Mouse (Mus musculus): ENCODE results near the gene Icam2. TPM values are rescaled to one million over a fixed set of nuclear protein-coding genes. Genes with fewer than 3 reads are reported as not detected.
"Not testable (repeated sequence)": the region's sequence is repeated elsewhere in the genome, so short reads cannot be mapped to it uniquely, and the experiment has no call there.

Icam2 gene
- polyA plus RNA-seq, 1 experiment = 6.8 TPM

DNA sequence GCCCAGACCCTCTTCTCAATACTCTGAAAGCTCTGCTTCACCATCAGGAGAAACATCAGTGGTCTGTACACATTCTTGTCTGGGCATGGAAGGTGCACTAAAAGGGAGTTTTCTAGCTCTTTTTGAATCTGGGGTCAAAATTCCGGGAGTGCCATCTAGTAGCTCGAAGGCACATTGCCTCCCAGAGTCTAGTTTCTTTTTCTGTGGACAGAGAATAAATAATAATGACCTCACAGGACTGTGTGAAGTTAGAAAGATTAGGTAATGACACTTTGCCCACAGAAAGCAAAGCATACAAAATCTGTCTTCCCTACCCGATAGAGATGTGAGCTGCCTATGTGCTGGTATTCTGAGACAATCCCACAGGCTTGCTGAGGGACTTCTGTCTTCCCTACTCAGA is 22.6 kb upstream of the Icam2 start:
- Histone ChIP-seq H3K27me3 (ENCODE audit: control insufficient read depth, insufficient read depth, low read length) (no peaks in the 10 kb centered on the region), H3K27ac (ENCODE audit: insufficient read depth, low read length) (no peak overlapping the region), H3K4me3 (replicated peaks; ENCODE audit: insufficient read depth, low read depth, low read length) (no peak overlapping the region), H3K4me1 (ENCODE audit: control insufficient read depth, insufficient read depth, low read length) (no peaks in the 10 kb centered on the region)
- DNase-seq = no peak
- TF ChIP-seq CTCF (IDR thresholded peaks at IDR 0.05; ENCODE audit: borderline replicate concordance, insufficient read depth, low read depth, low read length) = no peak
- no peak for TF ChIP-seq POLR2A (IDR thresholded peaks at IDR 0.05; ENCODE audit: borderline replicate concordance, insufficient read depth, low read length)
- 92% methylated on average over 3 of the region's 3 CpGs for WGBS

DNA sequence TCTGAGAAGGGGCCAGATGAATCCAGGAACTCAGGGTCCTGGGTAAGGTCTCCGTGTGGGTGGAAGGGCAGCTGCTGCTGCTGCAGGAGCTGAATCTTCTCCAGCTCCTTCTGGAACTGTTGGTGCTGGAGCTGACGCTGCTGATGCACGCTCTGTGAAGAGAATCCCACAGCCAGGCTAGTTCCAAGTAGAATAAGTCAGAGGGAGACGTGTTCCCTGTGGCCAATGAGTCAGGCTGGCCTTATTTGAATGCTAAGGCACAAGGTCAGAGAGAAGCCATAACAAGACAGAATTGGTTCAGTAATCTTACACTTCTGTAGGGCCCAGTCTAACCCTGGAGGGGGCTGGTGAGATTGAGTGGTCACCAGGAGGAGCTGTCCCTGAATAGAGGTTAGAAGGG is 22.1 kb upstream of the Icam2 start:
- no peak for TF ChIP-seq CTCF (IDR thresholded peaks at IDR 0.05; ENCODE audit: borderline replicate concordance, insufficient read depth, low read depth, low read length)
- no peak for TF ChIP-seq POLR2A (IDR thresholded peaks at IDR 0.05; ENCODE audit: borderline replicate concordance, insufficient read depth, low read length)
- H3K27me3 ChIP-seq (ENCODE audit: control insufficient read depth, insufficient read depth, low read length) = no peaks in the 10 kb centered on the region
- H3K4me3 ChIP-seq (replicated peaks; ENCODE audit: insufficient read depth, low read depth, low read length) = no peak overlapping the region
- no peak for DNase-seq
- no peaks in the 10 kb centered on the region for H3K4me1 ChIP-seq (ENCODE audit: control insufficient read depth, insufficient read depth, low read length)
- H3K27ac ChIP-seq (ENCODE audit: insufficient read depth, low read length) = no peak overlapping the region
- WGBS = 59% methylated on average over 4 of the region's 4 CpGs

DNA sequence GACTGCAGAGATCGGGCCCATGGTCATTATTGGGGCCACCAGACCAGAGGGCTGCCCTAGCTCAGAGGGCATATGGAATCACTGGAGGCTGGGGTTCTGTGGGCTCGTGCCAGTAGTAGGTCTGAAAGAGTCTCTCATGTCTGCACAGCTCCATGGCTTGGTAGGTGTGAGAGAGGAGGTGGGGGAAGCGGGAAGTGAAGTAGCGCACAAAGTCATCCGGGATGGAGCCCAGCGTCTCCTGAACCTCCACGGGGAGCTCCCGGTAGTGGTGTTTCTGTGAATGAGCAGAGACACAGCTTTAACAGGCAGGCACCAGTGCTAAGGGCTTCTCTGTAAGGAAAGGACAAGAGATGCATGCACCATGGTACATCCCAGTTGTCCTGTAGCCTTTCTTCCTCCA is 10.6 kb upstream of the Icam2 start:
- Histone ChIP-seq H3K27me3 (ENCODE audit: control insufficient read depth, insufficient read depth, low read length) (no peaks in the 10 kb centered on the region), H3K4me1 (ENCODE audit: control insufficient read depth, insufficient read depth, low read length) (no peaks in the 10 kb centered on the region), H3K27ac (ENCODE audit: insufficient read depth, low read length) (no peak overlapping the region), H3K4me3 (replicated peaks; ENCODE audit: insufficient read depth, low read depth, low read length) (no peak overlapping the region)
- WGBS = 91% methylated on average over 8 of the region's 8 CpGs
- no peak for DNase-seq
- no peak for TF ChIP-seq POLR2A (IDR thresholded peaks at IDR 0.05; ENCODE audit: borderline replicate concordance, insufficient read depth, low read length)
- no peak for TF ChIP-seq CTCF (IDR thresholded peaks at IDR 0.05; ENCODE audit: borderline replicate concordance, insufficient read depth, low read depth, low read length)

DNA sequence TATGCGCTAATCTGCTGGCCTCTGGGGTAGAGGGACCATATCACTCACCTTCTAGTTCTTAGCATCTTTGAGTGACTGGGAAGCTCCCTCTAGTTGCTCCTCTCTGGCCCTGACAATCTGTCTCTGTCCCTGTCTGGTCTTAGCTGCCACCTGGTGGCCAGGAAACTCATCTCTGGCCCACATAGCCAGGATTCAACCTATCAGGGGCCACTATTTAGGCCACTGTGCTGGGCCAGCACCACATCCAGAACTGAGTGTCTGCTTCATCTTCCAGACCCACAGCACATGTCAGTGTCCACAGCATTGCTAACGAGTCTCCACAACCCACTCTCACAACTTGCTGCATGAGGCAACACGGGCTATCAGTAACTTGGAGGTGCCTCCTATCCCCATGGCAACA is 9.8 kb upstream of the Icam2 start:
- H3K4me1 ChIP-seq (ENCODE audit: control insufficient read depth, insufficient read depth, low read length) = no peaks in the 10 kb centered on the region
- TF ChIP-seq POLR2A (IDR thresholded peaks at IDR 0.05; ENCODE audit: borderline replicate concordance, insufficient read depth, low read length) (no peak), CTCF (IDR thresholded peaks at IDR 0.05; ENCODE audit: borderline replicate concordance, insufficient read depth, low read depth, low read length) (peak; percentile 38; the same call in 1 of the 2 replicates)
- peak; percentile 20 to 24 for DNase-seq
- no peaks in the 10 kb centered on the region for H3K27me3 ChIP-seq (ENCODE audit: control insufficient read depth, insufficient read depth, low read length)
- H3K4me3 ChIP-seq (replicated peaks; ENCODE audit: insufficient read depth, low read depth, low read length) = no peak overlapping the region
- H3K27ac ChIP-seq (ENCODE audit: insufficient read depth, low read length) = no peak overlapping the region
- 77% methylated on average over 3 of the region's 3 CpGs for WGBS

DNA sequence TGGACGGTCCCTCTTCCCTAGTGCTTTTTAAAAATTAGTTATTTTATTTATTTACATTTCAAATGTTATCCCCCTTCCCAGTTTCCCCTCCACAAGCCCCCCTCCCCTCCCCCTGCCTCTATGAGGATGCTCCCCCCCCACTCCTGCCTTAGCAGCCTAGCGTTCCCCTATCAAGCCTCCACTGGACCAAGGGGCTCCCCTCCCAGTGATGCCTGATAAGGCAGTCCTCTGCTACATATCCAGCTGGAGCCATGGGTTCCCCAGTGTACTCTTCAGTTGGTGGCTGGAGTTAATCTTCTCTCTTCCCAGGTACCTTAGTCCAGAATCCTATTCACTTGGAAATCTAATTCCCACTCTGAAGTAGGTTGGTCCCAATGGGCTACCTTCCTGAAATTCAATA is 6.2 kb upstream of the Icam2 start:
- H3K4me3 ChIP-seq (replicated peaks; ENCODE audit: insufficient read depth, low read depth, low read length); H3K4me1 ChIP-seq (ENCODE audit: control insufficient read depth, insufficient read depth, low read length); DNase-seq; H3K27me3 ChIP-seq (ENCODE audit: control insufficient read depth, insufficient read depth, low read length); H3K27ac ChIP-seq (ENCODE audit: insufficient read depth, low read length): not testable (repeated sequence)
- 83% methylated on average over 2 of the region's 2 CpGs for WGBS

DNA sequence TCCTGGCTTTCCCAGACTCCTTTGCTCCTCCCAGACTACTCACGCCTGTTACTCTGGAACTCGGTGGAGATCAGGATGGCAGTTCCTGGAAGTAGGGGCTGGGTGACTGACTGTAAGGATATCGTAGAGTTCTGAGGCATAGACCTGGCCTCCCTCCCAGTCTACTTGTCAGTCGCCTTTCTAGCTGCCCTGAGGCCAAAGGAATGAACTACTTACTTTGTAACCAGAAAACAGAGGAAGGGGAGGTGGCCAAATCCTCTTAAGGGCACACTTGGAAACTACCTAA is 5.4 kb upstream of the Icam2 start:
- Histone ChIP-seq H3K27ac (ENCODE audit: insufficient read depth, low read length) (no peak overlapping the region), H3K4me1 (ENCODE audit: control insufficient read depth, insufficient read depth, low read length) (no peaks in the 10 kb centered on the region), H3K4me3 (replicated peaks; ENCODE audit: insufficient read depth, low read depth, low read length) (no peak overlapping the region), H3K27me3 (ENCODE audit: control insufficient read depth, insufficient read depth, low read length) (no peaks in the 10 kb centered on the region)
- no peak for TF ChIP-seq CTCF (IDR thresholded peaks at IDR 0.05; ENCODE audit: borderline replicate concordance, insufficient read depth, low read depth, low read length)
- TF ChIP-seq POLR2A (IDR thresholded peaks at IDR 0.05; ENCODE audit: borderline replicate concordance, insufficient read depth, low read length) = no peak
- 63% methylated on average over 4 of the region's 4 CpGs for WGBS
- no peak for DNase-seq

DNA sequence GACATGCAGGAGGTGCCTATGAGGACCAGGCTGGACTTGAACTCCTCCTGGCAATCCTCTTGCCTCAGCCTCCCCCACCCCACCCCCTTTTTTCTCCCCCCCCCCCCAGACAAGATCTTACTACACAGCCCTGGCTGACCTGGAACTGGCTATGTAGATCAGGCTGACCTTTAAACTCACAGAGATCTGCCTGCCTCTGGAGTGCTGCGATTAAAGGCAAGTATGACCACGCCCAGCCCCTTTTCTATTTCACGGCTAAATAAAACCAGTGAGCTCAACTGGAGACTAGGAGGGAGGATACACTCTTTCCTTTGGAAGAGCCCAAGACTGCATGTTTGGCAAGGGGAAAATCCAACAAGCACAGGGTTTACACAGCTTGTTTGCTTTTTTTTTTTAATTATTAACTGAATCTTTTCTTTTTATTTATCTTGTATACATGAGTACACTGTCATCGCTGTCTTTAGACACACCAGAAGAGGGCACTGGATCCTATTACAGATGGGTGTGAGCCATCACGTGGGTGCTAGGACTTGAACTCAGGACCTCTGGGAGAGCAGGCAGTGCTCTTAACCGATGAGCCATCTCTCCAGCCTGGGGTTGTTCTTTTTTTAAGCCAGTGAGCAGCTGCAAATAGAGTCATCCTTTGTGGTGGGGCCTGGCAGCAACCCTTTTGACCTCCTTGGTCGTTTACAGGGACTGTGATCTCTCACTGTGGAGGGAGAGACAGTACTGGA is 4.9 kb upstream of the Icam2 start:
- Histone ChIP-seq H3K4me1 (ENCODE audit: control insufficient read depth, insufficient read depth, low read length) (no peaks in the 10 kb centered on the region), H3K4me3 (replicated peaks; ENCODE audit: insufficient read depth, low read depth, low read length) (no peak overlapping the region), H3K27me3 (ENCODE audit: control insufficient read depth, insufficient read depth, low read length) (no peaks in the 10 kb centered on the region), H3K27ac (ENCODE audit: insufficient read depth, low read length) (no peak overlapping the region)
- no peak for DNase-seq
- WGBS = 67% methylated on average over 7 of the region's 7 CpGs
- TF ChIP-seq CTCF (IDR thresholded peaks at IDR 0.05; ENCODE audit: borderline replicate concordance, insufficient read depth, low read depth, low read length) (no peak), POLR2A (IDR thresholded peaks at IDR 0.05; ENCODE audit: borderline replicate concordance, insufficient read depth, low read length) (no peak)

DNA sequence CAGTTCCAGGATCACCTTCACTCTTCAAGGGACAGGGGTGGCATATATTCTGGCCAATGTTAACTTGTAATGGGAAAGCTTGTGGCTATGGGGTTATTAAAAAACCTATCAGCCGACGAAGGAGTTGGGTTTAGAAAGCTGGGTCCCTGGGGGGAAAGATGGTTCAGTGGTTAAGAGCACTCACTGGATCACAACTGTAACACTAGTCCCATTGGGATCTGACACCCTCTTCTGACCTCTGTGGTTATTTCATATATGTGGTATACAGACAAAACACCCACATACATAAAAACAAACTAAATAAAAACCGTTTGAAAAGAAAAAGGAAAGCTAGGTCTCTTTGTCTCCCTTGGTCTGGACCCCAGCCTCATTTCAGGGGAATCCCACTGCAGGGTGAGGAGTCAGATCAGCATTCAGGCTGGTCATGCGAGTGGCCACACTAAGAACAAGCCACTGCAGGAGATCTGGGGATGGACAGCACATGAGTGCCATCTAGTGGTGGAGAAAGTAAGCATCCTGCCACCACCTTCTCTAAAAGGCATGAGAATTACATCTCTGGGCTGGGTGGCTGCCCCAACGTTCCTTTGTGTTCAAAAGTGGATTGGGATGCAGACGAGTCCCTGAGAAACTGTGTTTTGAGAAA is 3.8 kb upstream of the Icam2 start:
- Histone ChIP-seq H3K4me1 (ENCODE audit: control insufficient read depth, insufficient read depth, low read length) (no peaks in the 10 kb centered on the region), H3K27ac (ENCODE audit: insufficient read depth, low read length) (no peak overlapping the region), H3K4me3 (replicated peaks; ENCODE audit: insufficient read depth, low read depth, low read length) (no peak overlapping the region), H3K27me3 (ENCODE audit: control insufficient read depth, insufficient read depth, low read length) (no peaks in the 10 kb centered on the region)
- peak; percentile 64 to 72 for DNase-seq
- TF ChIP-seq CTCF (IDR thresholded peaks at IDR 0.05; ENCODE audit: borderline replicate concordance, insufficient read depth, low read depth, low read length) (peak; percentile 96), POLR2A (IDR thresholded peaks at IDR 0.05; ENCODE audit: borderline replicate concordance, insufficient read depth, low read length) (no peak)
- WGBS = 34% methylated on average over 6 of the region's 6 CpGs

Data from cerebellum, adult 2 months (tissue).